Mouse (Mus musculus) MEL (cell line): ENCODE measurements around the gene Dnajc9. TPM values are rescaled to one million over a fixed set of nuclear protein-coding genes. Genes with fewer than 3 reads are reported as not detected.

ENCODE experiments used
- DNase-seq: peaks from one replicate; pipeline ENCODE4 v3.0.0; 2011; ENCODE audit warnings: low read depth, low spot score
- H3K27ac ChIP-seq: 2 replicates; pipeline ENCODE4 v1.5.1; 2012; ENCODE audit warnings: low read depth, mild to moderate bottlenecking, control low read depth, low read length, moderate library complexity; ENCODE audit not compliant: control insufficient read depth
- H3K27me3 ChIP-seq, 2 experiments: fragments of 150-350 bp in 1 of 2; sonication (generic) in 1 of 2; 2 replicates each; pipeline ENCODE4 v1.6.1; 2012; ENCODE audit warnings: low read length in 2 of 2, mild to moderate bottlenecking in 2 of 2, improper control_type of control experiment in 1 of 2, moderate library complexity in 1 of 2; ENCODE audit not compliant: insufficient read depth in 2 of 2, control insufficient read depth in 1 of 2
- H3K36me3 ChIP-seq, 2 experiments: 2 replicates each; pipeline ENCODE4 v1.6.1; 2012 to 2014; ENCODE audit warnings: low read length in 2 of 2, improper control_type of control experiment in 1 of 2, inconsistent platforms in 1 of 2, mild to moderate bottlenecking in 1 of 2; ENCODE audit not compliant: insufficient read depth in 2 of 2, control insufficient read depth in 1 of 2
- H3K4me1 ChIP-seq, 2 experiments: fragments of 150-350 bp in 1 of 2; sonication (generic) in 1 of 2; 2 replicates each; pipeline ENCODE4 v1.6.1; 2012; ENCODE audit warnings: low read length in 2 of 2, improper control_type of control experiment in 1 of 2, mild to moderate bottlenecking in 1 of 2; ENCODE audit not compliant: insufficient read depth in 2 of 2, control insufficient read depth in 1 of 2
- H3K4me3 ChIP-seq, 2 experiments: fragments of 150-350 bp in 1 of 2; sonication (generic) in 1 of 2; 2 replicates each; pipeline ENCODE4 v1.5.1; 2012; ENCODE audit warnings: low read depth in 2 of 2, low read length in 2 of 2, mild to moderate bottlenecking in 2 of 2, moderate library complexity in 2 of 2, control low read depth in 1 of 2, improper control_type of control experiment in 1 of 2; ENCODE audit not compliant: control insufficient read depth in 1 of 2, insufficient read depth in 1 of 2
- H3K79me2 ChIP-seq: 2 replicates; pipeline ENCODE4 v1.6.1; 2012; ENCODE audit warnings: mild to moderate bottlenecking, low read length, moderate library complexity; ENCODE audit not compliant: control insufficient read depth, poor library complexity, insufficient read depth
- H3K9ac ChIP-seq: 2 replicates; pipeline ENCODE4 v1.6.1; 2012; ENCODE audit warnings: low read depth, mild to moderate bottlenecking, control low read depth, low read length, moderate library complexity; ENCODE audit not compliant: control insufficient read depth, poor library complexity, severe bottlenecking
- H3K9me3 ChIP-seq: fragments of 150-350 bp; sonication (generic); replicated peaks from 2 replicates; pipeline ENCODE4 v1.6.1; 2012; ENCODE audit warnings: mild to moderate bottlenecking, low read length, improper control_type of control experiment, moderate library complexity; ENCODE audit not compliant: insufficient read depth
- CHD2 ChIP-seq: IDR thresholded peaks from 2 replicates; pipeline ENCODE4 v1.6.1; 2011; ENCODE audit warnings: low read length, improper control_type of control experiment
- CTCF ChIP-seq, 3 experiments: IDR thresholded peaks in 2 of 3; conservative IDR thresholded peaks in 1 of 3; 2 replicates each; pipeline ENCODE4 v1.5.1; 2011 to 2012; ENCODE audit warnings: low read length in 3 of 3, low read depth in 2 of 3, mild to moderate bottlenecking in 2 of 3, improper control_type of control experiment in 1 of 3, inconsistent platforms in 1 of 3, mixed read lengths in 1 of 3, moderate library complexity in 1 of 3; ENCODE audit not compliant: control insufficient read depth in 1 of 3, insufficient read depth in 1 of 3, poor library complexity in 1 of 3, severe bottlenecking in 1 of 3
- E2F4 ChIP-seq: IDR thresholded peaks from 2 replicates; pipeline ENCODE4 v1.6.1; 2011; ENCODE audit warnings: low read depth, low read length, improper control_type of control experiment, borderline replicate concordance
- ELF1 ChIP-seq: IDR thresholded peaks from 2 replicates; pipeline ENCODE4 v1.6.1; 2014; ENCODE audit warnings: low read depth, mild to moderate bottlenecking, inconsistent platforms, low read length, improper control_type of control experiment, moderate library complexity
- EP300 ChIP-seq, 2 experiments: IDR thresholded peaks; 2 replicates each; pipeline ENCODE4 v1.6.1; 2011; ENCODE audit warnings: improper control_type of control experiment in 2 of 2, low read length in 2 of 2, low read depth in 1 of 2, mild to moderate bottlenecking in 1 of 2
- ETS1 ChIP-seq: IDR thresholded peaks from 2 replicates; pipeline ENCODE4 v1.6.1; 2012; ENCODE audit warnings: low read depth, mild to moderate bottlenecking, inconsistent platforms, low read length, improper control_type of control experiment, moderate library complexity
- JUND ChIP-seq: IDR thresholded peaks from 2 replicates; pipeline ENCODE4 v1.6.1; 2011; ENCODE audit warnings: low read depth, mild to moderate bottlenecking, improper control_type of control experiment, low read length
- MAFK ChIP-seq: IDR thresholded peaks from 2 replicates; pipeline ENCODE4 v1.6.1; 2011; ENCODE audit warnings: low read depth, mild to moderate bottlenecking, low read length, improper control_type of control experiment, borderline replicate concordance
- MAZ ChIP-seq: IDR thresholded peaks from 2 replicates; pipeline ENCODE4 v1.6.1; 2012; ENCODE audit warnings: low read depth, mild to moderate bottlenecking, inconsistent platforms, low read length, improper control_type of control experiment
- MYC ChIP-seq: IDR thresholded peaks from 2 replicates; pipeline ENCODE4 v1.6.1; 2011; ENCODE audit warnings: low read depth, mild to moderate bottlenecking, low read length, improper control_type of control experiment, moderate library complexity
- POLR2AphosphoS5 ChIP-seq: IDR thresholded peaks from 2 replicates; pipeline ENCODE4 v1.6.1; 2012; ENCODE audit warnings: low read depth, borderline replicate concordance, mild to moderate bottlenecking, inconsistent platforms, low read length, moderate library complexity, mixed read lengths
- RCOR1 ChIP-seq: IDR thresholded peaks from 2 replicates; pipeline ENCODE4 v1.6.1; 2012; ENCODE audit warnings: low read depth, mild to moderate bottlenecking, inconsistent platforms, low read length, improper control_type of control experiment
- SIN3A ChIP-seq: IDR thresholded peaks from 2 replicates; pipeline ENCODE4 v1.6.1; 2012; ENCODE audit warnings: low read length, improper control_type of control experiment, inconsistent platforms
- SMC3 ChIP-seq: IDR thresholded peaks from 2 replicates; pipeline ENCODE4 v1.6.1; 2011; ENCODE audit warnings: low read depth, low read length, improper control_type of control experiment
- TAL1 ChIP-seq: IDR thresholded peaks from 2 replicates; pipeline ENCODE4 v1.6.1; 2012; ENCODE audit warnings: mild to moderate bottlenecking, inconsistent platforms, low read length, moderate library complexity, mixed read lengths
- TBP ChIP-seq: IDR thresholded peaks from 2 replicates; pipeline ENCODE4 v1.8.0; 2011; ENCODE audit warnings: low read depth, low read length, improper control_type of control experiment
- UBTF ChIP-seq: IDR thresholded peaks from 2 replicates; pipeline ENCODE4 v1.6.1; 2012; ENCODE audit warnings: low read depth, mild to moderate bottlenecking, inconsistent platforms, low read length, improper control_type of control experiment, moderate library complexity, borderline replicate concordance; ENCODE audit not compliant: insufficient read depth
- USF2 ChIP-seq, 2 experiments: IDR thresholded peaks; 2 replicates each; pipeline ENCODE4 v1.6.1; 2011 to 2012; ENCODE audit warnings: improper control_type of control experiment in 2 of 2, low read length in 2 of 2, borderline replicate concordance in 1 of 2, inconsistent platforms in 1 of 2, low read depth in 1 of 2, mild to moderate bottlenecking in 1 of 2; ENCODE audit not compliant: insufficient read depth in 1 of 2
- ZC3H11A ChIP-seq: IDR thresholded peaks from 2 replicates; pipeline ENCODE4 v1.6.1; 2012; ENCODE audit warnings: low read depth, mild to moderate bottlenecking, inconsistent platforms, low read length, improper control_type of control experiment
- ZNF384 ChIP-seq: IDR thresholded peaks from 2 replicates; pipeline ENCODE4 v1.6.1; 2012; ENCODE audit warnings: low read depth, mild to moderate bottlenecking, inconsistent platforms, low read length, improper control_type of control experiment
- polyA plus RNA-seq, 2 experiments: library from polyadenylated mRNA; stranded (reverse) in 1 of 2; unstranded in 1 of 2; fragments of >175 nt in 1 of 2; fragments of >200 nt in 1 of 2; gene quantifications; 2 replicates each; pipeline versions ENCODE4 v1.2.1 to v1.2.4; 2012; ENCODE audit warnings: low replicate concordance in 2 of 2, low read depth in 1 of 2; ENCODE audit not compliant: insufficient read length in 2 of 2, insufficient read depth in 1 of 2, missing spikeins in 1 of 2
- total RNA-seq: library from RNA; depleted of rRNA; stranded (reverse); fragments of 300-350 nt; gene quantifications from 2 replicates; pipeline ENCODE4 v1.2.3, GENCODE M21; 2012

Gene Dnajc9
- total and polyA plus RNA-seq, 3 experiments, result 114 to 385 (median 138) TPM

GRCm38 (mm10) chr14:20340866-20341265, 47.8 kb downstream of the Dnajc9 start:
- Histone ChIP-seq H3K79me2 (peaks cover 6% of the 10 kb centered on the region), H3K36me3 (peaks cover under 1 to 21% of the 10 kb centered on the region in 2 experiments; a peak in 2 of 4 replicates), H3K27ac (no peak overlapping the region), H3K9ac (no peak overlapping the region), H3K27me3 (no peaks in the 10 kb centered on the region)
- TF ChIP-seq UBTF (no peak), SMC3 (no peak), MAZ (no peak), CHD2 (no peak), ZNF384 (no peak), TAL1 (no peak), ZC3H11A (no peak), POLR2AphosphoS5 (no peak), SIN3A (no peak), ELF1 (no peak), E2F4 (no peak), EP300 (IDR thresholded peaks at IDR 0.05; ENCODE audit: low read depth in 1 of 2, low read length in 2 of 2) (no peak), MAFK (no peak), MYC (no peak), ETS1 (no peak), JUND (no peak), USF2 (IDR thresholded peaks at IDR 0.05; ENCODE audit: borderline replicate concordance in 1 of 2, insufficient read depth in 1 of 2, low read depth in 1 of 2, low read length in 2 of 2) (no peak), RCOR1 (no peak), TBP (no peak)
- TF ChIP-seq, all 39 proteins: peak for 0
- Histone ChIP-seq H3K4me3 (0 out of 4 replicates have a peak overlapping the region, but pooled peaks of 1 of the 2 experiments have one; percentile 18), H3K9me3 (no peaks in the 10 kb centered on the region; the same call in 1 of the 2 replicates), H3K4me1 (no peaks in the 10 kb centered on the region; a peak in 2 of 4 replicates)
- DNase-seq, result peak; percentile 42

DNA sequence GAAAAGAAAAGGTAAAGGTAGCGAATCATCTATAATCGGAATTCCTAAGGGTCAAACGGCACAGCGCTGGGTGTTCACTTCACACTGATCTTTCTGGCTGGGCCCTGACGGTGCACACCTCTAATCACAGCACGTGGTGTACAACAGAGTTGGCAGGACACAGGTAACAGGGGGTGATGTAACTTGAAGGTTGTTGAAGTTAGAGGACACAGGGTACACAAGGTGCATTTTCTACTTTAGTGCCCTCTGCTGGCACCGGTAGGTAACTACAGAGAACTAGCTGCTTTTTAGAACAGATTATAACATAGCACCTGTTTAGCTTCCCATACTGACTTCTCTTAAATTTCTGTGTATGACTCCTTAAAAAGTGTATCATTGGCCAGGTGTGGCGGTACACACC, 48.6 kb downstream of the Dnajc9 start:
- TF ChIP-seq E2F4 (no peak), CTCF (IDR thresholded peaks at IDR 0.05 in 2 of 3, conservative IDR thresholded peaks at IDR 0.05 in 1 of 3; ENCODE audit: control insufficient read depth in 1 of 3, insufficient read depth in 1 of 3, low read depth in 2 of 3, low read length in 3 of 3, poor library complexity in 1 of 3, severe bottlenecking in 1 of 3) (peak; percentile 23 to 77 (median 65); a peak in 5 of 6 replicates), SMC3 (peak; percentile 32)
- TF ChIP-seq, all 39 proteins: peak for 2
- Histone ChIP-seq H3K4me1 (no peaks in the 10 kb centered on the region), H3K4me3 (no peak overlapping the region), H3K9me3 (no peaks in the 10 kb centered on the region; the same call in 1 of the 2 replicates), H3K27ac (no peak overlapping the region), H3K9ac (no peak overlapping the region), H3K36me3 (peaks cover 0 to 23% of the 10 kb centered on the region in 2 experiments; a peak in 2 of 4 replicates), H3K79me2 (peaks cover 2% of the 10 kb centered on the region; the same call in 1 of the 2 replicates), H3K27me3 (no peaks in the 10 kb centered on the region)
- DNase-seq, result peak; percentile 74
